ENCODE assay signal across 8 mouse cellular contexts in genomic region chr4:148286226-148287031, GRCm38 (mm10). TPM values are rescaled to one million over a fixed set of nuclear protein-coding genes. Genes with fewer than 3 reads are reported as not detected.
DNase-seq lines count a peak whose midpoint lies in the region; ATAC-seq and TF ChIP-seq lines count a peak whose summit lies in the region.

No protein-coding gene starts in this region.

- DNase-seq in lung, embryonic 14.5 days = peak; percentile 84
- no peak for DNase-seq in lung, postnatal 36 days
- peak; percentile 63 for DNase-seq in adrenal gland, postnatal 25 days
- DNase-seq in midbrain, embryonic 14.5 days = peak; percentile 64
- DNase-seq in spleen, postnatal 36 days (ENCODE audit: low spot score in 2 of 2) = no peak

- H3K36me3 ChIP-seq in lung, embryonic 14.5 days (ENCODE audit: insufficient read depth) = no peaks in the 10 kb centered on the region
- H3K36me3 ChIP-seq in embryonic facial prominence, embryonic 12.5 days = no peaks in the 10 kb centered on the region
- H3K36me3 ChIP-seq in kidney, embryonic 15.5 days = no peaks in the 10 kb centered on the region
- H3K36me3 ChIP-seq in midbrain, embryonic 14.5 days (ENCODE audit: control insufficient read depth, insufficient read depth, low read length) = no peaks in the 10 kb centered on the region

- peak; percentile 55; the same call in 1 of the 2 replicates for ATAC-seq in lung, embryonic 14.5 days (ENCODE audit: insufficient read depth)
- ATAC-seq in embryonic facial prominence, embryonic 12.5 days (ENCODE audit: insufficient number of reproducible peaks, insufficient read depth, low FRiP score, low TSS enrichment) = peak; percentile 73; the same call in 1 of the 2 replicates
- 0 out of 2 replicates have a peak, but pooled peaks have one; percentile 38 for ATAC-seq in kidney, embryonic 15.5 days (replicated peaks; ENCODE audit: low FRiP score)
- ATAC-seq in midbrain, embryonic 14.5 days (ENCODE audit: low FRiP score, low TSS enrichment) = no peak
- no peak for ATAC-seq in inflammation-experienced regulatory T-cells, adult 6 months

- no peak overlapping the region for H3K4me3 ChIP-seq in lung, embryonic 14.5 days (ENCODE audit: low read depth, low read length)
- H3K4me3 ChIP-seq in embryonic facial prominence, embryonic 12.5 days = no peak overlapping the region
- no peak overlapping the region; the same call in 1 of the 2 replicates for H3K4me3 ChIP-seq in kidney, embryonic 15.5 days (replicated peaks)
- H3K4me3 ChIP-seq in midbrain, embryonic 14.5 days (replicated peaks; ENCODE audit: low read depth, low read length) = peak overlapping the region; percentile 73

- H3K9me3 ChIP-seq in lung, embryonic 14.5 days (ENCODE audit: low read depth, low read length) = no peaks in the 10 kb centered on the region
- no peaks in the 10 kb centered on the region for H3K9me3 ChIP-seq in embryonic facial prominence, embryonic 12.5 days
- H3K9me3 ChIP-seq in kidney, embryonic 15.5 days (replicated peaks) = no peaks in the 10 kb centered on the region
- H3K9me3 ChIP-seq in midbrain, embryonic 14.5 days (ENCODE audit: control insufficient read depth, low read length) = no peaks in the 10 kb centered on the region

- no peak for TF ChIP-seq CTCF in lung, embryonic 14.5 days (IDR thresholded peaks at IDR 0.05; ENCODE audit: low read depth)

- no peak overlapping the region for H3K4me2 ChIP-seq in lung, embryonic 14.5 days
- peak overlapping the region; percentile 63 for H3K4me2 ChIP-seq in embryonic facial prominence, embryonic 12.5 days (replicated peaks)
- peak overlapping the region; percentile 89 for H3K4me2 ChIP-seq in kidney, embryonic 15.5 days
- peak overlapping the region; percentile 83 for H3K4me2 ChIP-seq in midbrain, embryonic 14.5 days (ENCODE audit: low read length)

- 19% methylated on average over 22 of the region's 22 CpGs for WGBS in lung, embryonic 14.5 days
- WGBS in embryonic facial prominence, embryonic 12.5 days = 20% methylated on average over 22 of the region's 22 CpGs
- 15% methylated on average over 22 of the region's 22 CpGs for WGBS in kidney, embryonic 15.5 days
- WGBS in midbrain, embryonic 14.5 days = 10% methylated on average over 22 of the region's 22 CpGs

- no peak overlapping the region for H3K9ac ChIP-seq in lung, embryonic 14.5 days
- H3K9ac ChIP-seq in embryonic facial prominence, embryonic 12.5 days = no peak overlapping the region
- no peak overlapping the region for H3K9ac ChIP-seq in kidney, embryonic 15.5 days
- H3K9ac ChIP-seq in midbrain, embryonic 14.5 days (replicated peaks; ENCODE audit: low read length) = peak overlapping the region; percentile 86

- no peaks in the 10 kb centered on the region for H3K4me1 ChIP-seq in lung, embryonic 14.5 days (ENCODE audit: insufficient read depth)
- H3K4me1 ChIP-seq in embryonic facial prominence, embryonic 12.5 days = peaks cover 17% of the 10 kb centered on the region; the same call in 1 of the 2 replicates
- peaks cover 16% of the 10 kb centered on the region for H3K4me1 ChIP-seq in kidney, embryonic 15.5 days
- peaks cover 47% of the 10 kb centered on the region for H3K4me1 ChIP-seq in midbrain, embryonic 14.5 days (ENCODE audit: control insufficient read depth, insufficient read depth, low read length)

- no peak overlapping the region for H3K27ac ChIP-seq in lung, embryonic 14.5 days (ENCODE audit: low read depth)
- no peak overlapping the region for H3K27ac ChIP-seq in embryonic facial prominence, embryonic 12.5 days
- no peak overlapping the region for H3K27ac ChIP-seq in kidney, embryonic 15.5 days
- H3K27ac ChIP-seq in midbrain, embryonic 14.5 days (replicated peaks; ENCODE audit: low read depth, low read length) = peak overlapping the region; percentile 82; the same call in 1 of the 2 replicates

- peaks cover 33% of the 10 kb centered on the region for H3K27me3 ChIP-seq in lung, embryonic 14.5 days (ENCODE audit: insufficient read depth, low read length)
- H3K27me3 ChIP-seq in embryonic facial prominence, embryonic 12.5 days = peaks cover 45% of the 10 kb centered on the region
- H3K27me3 ChIP-seq in kidney, embryonic 15.5 days = peaks cover 68% of the 10 kb centered on the region
- H3K27me3 ChIP-seq in midbrain, embryonic 14.5 days (ENCODE audit: control insufficient read depth, insufficient read depth, low read length) = no peaks in the 10 kb centered on the region

RNA-seq across cellular contexts. Expression of gene Disp3, which starts 1.3 kb away (rescaled TPM):
- polyA plus RNA-seq in lung, embryonic 14.5 days (2014; fragmentation: Nextera tagmentation; extraction: Ambion mirVana) = 0.18 TPM in 2 replicates
- 0.85 and 1.8 TPM in 2 replicates for total RNA-seq in adrenal gland, postnatal 25 days (2021)
- 0.65 and 0.74 TPM in 2 replicates for polyA plus RNA-seq in embryonic facial prominence, embryonic 12.5 days (2016; fragmentation: Nextera tagmentation; extraction: Ambion mirVana)
- polyA plus RNA-seq in kidney, embryonic 15.5 days (2015; fragmentation: Nextera tagmentation; extraction: Ambion mirVana) = 0.19 TPM in 2 replicates
- polyA plus RNA-seq in midbrain, embryonic 14.5 days (2014; fragmentation: Nextera tagmentation; extraction: Ambion mirVana) = 10.6 and 11.8 TPM in 2 replicates
- not detected for polyA plus RNA-seq in inflammation-experienced regulatory T-cells, adult 6 months (2017; shearing (Covaris generic))

Comparison
In these comparisons a context has a peak if more than half of its experiments do, and no peak if none do; other contexts are left out.
1. DNase-seq: peak in lung, embryonic 14.5 days (single experiment), adrenal gland, postnatal 25 days (single experiment) and midbrain, embryonic 14.5 days (single experiment); none in lung, postnatal 36 days (single experiment) and spleen, postnatal 36 days (0 of 2).
2. ATAC-seq: peak in lung, embryonic 14.5 days (single experiment), embryonic facial prominence, embryonic 12.5 days (single experiment) and kidney, embryonic 15.5 days (single experiment); none in midbrain, embryonic 14.5 days (single experiment) and inflammation-experienced regulatory T-cells, adult 6 months (single experiment).